Mouse (Mus musculus) heart, adult 2 months (tissue): ENCODE data around the gene Rab6b. TPM values are rescaled to one million over a fixed set of nuclear protein-coding genes. Genes with fewer than 3 reads are reported as not detected.

Experiments used
- DNase-seq, 2 experiments: peaks; one replicate each; pipeline ENCODE4 v3.0.0; 2021
- H3K27ac ChIP-seq: fragments of 200-600 bp; 2 replicates; pipeline ENCODE4 v1.8.1; 2022
- H3K27me3 ChIP-seq: fragments of 200-500 bp; 2 replicates; pipeline ENCODE4 v1.6.1; 2012; ENCODE audit warnings: mild to moderate bottlenecking, low read length, inconsistent platforms, mixed read lengths; ENCODE audit not compliant: control insufficient read depth, insufficient read depth
- H3K36me3 ChIP-seq: fragments of 200-500 bp; 2 replicates; pipeline ENCODE4 v1.6.1; 2012; ENCODE audit warnings: low read length, inconsistent platforms; ENCODE audit not compliant: control insufficient read depth, insufficient read depth
- H3K4me1 ChIP-seq: fragments of 200-500 bp; 2 replicates; pipeline ENCODE4 v1.6.1; 2011; ENCODE audit warnings: low read length; ENCODE audit not compliant: control insufficient read depth, insufficient read depth
- H3K4me3 ChIP-seq: fragments of 200-600 bp; 2 replicates; pipeline ENCODE4 v1.8.1; 2022
- H3K79me2 ChIP-seq: fragments of 200-500 bp; replicated peaks from 2 replicates; pipeline ENCODE4 v1.6.1; 2012; ENCODE audit warnings: mild to moderate bottlenecking, inconsistent platforms, low read length, moderate library complexity, mixed read lengths; ENCODE audit not compliant: control insufficient read depth, insufficient read depth
- H3K9ac ChIP-seq: fragments of 200-500 bp; 2 replicates; pipeline ENCODE4 v1.6.1; 2012; ENCODE audit warnings: low read depth, mild to moderate bottlenecking, control low read depth, inconsistent platforms, low read length, mixed read lengths
- CTCF ChIP-seq: fragments of 200-600 bp; IDR thresholded peaks from 2 replicates; pipeline ENCODE4 v1.8.1; 2022; ENCODE audit warnings: antibody characterized with exemption, mild to moderate bottlenecking, moderate library complexity
- EP300 ChIP-seq: fragments of 200-500 bp; IDR thresholded peaks from 2 replicates; pipeline ENCODE4 v1.6.1; 2011; ENCODE audit warnings: low read depth, low read length, control low read depth; ENCODE audit not compliant: insufficient read depth
- POLR2A ChIP-seq: fragments of 200-500 bp; IDR thresholded peaks from 2 replicates; pipeline ENCODE4 v1.6.1; 2011; ENCODE audit warnings: mild to moderate bottlenecking, low read depth, low read length, control low read depth; ENCODE audit not compliant: insufficient read depth
- WGBS: fragments of 180-500 bp; shearing (Covaris S2); methylation state at CpG from one replicate; pipeline ENCODE4 v1.1.7; 2018; 5-methylcytosine and 5-hydroxymethylcytosine counted together
- intact Hi-C: fragments of 180-260 bp; cut with DNase I; formaldehyde crosslinking; loops from one replicate; pipeline ENCODE4 v1.15.1; 2025
- polyA plus RNA-seq: library from polyadenylated mRNA; depleted of rRNA; stranded (reverse); fragments of >200 nt; gene quantifications from 2 replicates; pipeline ENCODE4 v1.2.3, GENCODE M21; 2012
- total RNA-seq, 2 experiments: library from RNA; stranded (reverse); gene quantifications; 2 replicates each; pipeline ENCODE4 v1.2.3; 2021

Gene Rab6b
- total and polyA plus RNA-seq, 3 experiments: 0.76 to 1.6 (median 1.4) TPM

DNA sequence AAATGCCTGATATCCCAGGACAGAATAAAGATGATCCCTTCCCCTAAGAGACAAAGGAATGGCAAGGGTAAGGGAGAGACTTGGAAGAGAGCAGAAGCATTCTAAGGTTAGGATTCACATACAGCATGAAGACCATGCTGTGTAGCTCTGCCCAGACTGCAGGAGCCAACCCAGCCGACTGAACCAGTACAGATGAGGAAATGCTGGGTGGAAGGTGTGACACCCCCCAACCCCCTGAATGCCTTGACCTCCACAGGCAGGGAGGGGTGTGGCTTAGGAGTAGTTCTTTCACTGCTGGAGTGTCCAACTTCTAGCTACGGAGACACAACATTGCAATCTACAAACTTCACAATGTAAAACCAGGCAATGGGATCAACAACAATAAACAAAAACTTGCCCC, 1.7 kb upstream of the Rab6b start:
- H3K27me3 ChIP-seq: no peaks in the 10 kb centered on the region; the same call in 1 of the 2 replicates
- WGBS: 63% methylated on average over 2 of the region's 2 CpGs
- H3K79me2 ChIP-seq: no peaks in the 10 kb centered on the region
- no peak overlapping the region for H3K4me3 ChIP-seq
- no peak overlapping the region for H3K27ac ChIP-seq
- DNase-seq: no peak
- no peak overlapping the region for H3K9ac ChIP-seq
- H3K36me3 ChIP-seq: no peaks in the 10 kb centered on the region
- no peak for TF ChIP-seq EP300
- no peak for TF ChIP-seq CTCF
- TF ChIP-seq POLR2A: no peak
- intact Hi-C loops: no loop called here
- peaks cover 7% of the 10 kb centered on the region for H3K4me1 ChIP-seq

DNA sequence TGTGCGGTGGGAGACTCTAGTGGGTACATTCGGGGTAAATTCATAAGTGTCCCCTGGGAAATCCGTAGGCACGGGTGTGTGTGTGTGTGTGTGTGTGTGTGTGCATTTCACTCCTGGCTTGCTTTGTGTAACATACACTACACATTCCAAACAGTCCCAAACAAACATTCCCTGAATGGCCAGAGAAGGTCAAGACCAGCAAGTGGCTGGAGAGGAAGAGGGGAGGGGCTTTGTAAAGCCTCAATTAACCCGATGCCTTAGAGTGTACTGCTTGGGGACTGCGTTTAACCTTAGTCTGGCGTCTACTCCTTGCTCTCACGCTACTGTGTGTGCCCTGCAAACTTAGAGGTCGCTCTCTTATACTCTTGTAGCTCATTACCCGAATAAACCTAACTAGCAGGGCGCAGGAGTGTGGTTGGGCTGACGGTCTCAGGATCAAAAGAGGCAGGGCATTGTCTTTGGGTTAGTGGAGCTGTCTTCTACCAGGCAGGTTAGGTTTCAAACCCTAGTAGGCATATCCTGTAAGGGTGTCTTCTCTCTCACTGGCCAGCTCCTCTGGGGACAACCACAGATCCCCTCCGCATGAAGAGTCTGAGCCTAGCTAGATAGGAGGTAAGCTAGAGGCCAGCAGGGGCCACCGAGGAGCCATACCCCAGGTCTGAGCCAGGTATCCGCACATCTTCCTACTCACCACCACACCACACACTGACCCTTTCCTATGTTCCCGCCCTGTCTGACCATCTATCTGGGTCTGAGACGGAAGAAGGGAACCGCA, 673 bp upstream of the Rab6b start:
- Histone ChIP-seq H3K79me2 (no peaks in the 10 kb centered on the region), H3K36me3 (no peaks in the 10 kb centered on the region), H3K9ac (peak overlapping the region; percentile 95), H3K4me1 (peaks cover 7% of the 10 kb centered on the region), H3K27ac (no peak overlapping the region), H3K4me3 (peak overlapping the region; percentile 50; the same call in 1 of the 2 replicates), H3K27me3 (no peaks in the 10 kb centered on the region; the same call in 1 of the 2 replicates)
- no peak for TF ChIP-seq EP300
- TF ChIP-seq POLR2A: no peak
- no peak for TF ChIP-seq CTCF
- intact Hi-C loops: no loop called here
- DNase-seq: no peak
- 22% methylated on average over 18 of the region's 18 CpGs for WGBS

DNA sequence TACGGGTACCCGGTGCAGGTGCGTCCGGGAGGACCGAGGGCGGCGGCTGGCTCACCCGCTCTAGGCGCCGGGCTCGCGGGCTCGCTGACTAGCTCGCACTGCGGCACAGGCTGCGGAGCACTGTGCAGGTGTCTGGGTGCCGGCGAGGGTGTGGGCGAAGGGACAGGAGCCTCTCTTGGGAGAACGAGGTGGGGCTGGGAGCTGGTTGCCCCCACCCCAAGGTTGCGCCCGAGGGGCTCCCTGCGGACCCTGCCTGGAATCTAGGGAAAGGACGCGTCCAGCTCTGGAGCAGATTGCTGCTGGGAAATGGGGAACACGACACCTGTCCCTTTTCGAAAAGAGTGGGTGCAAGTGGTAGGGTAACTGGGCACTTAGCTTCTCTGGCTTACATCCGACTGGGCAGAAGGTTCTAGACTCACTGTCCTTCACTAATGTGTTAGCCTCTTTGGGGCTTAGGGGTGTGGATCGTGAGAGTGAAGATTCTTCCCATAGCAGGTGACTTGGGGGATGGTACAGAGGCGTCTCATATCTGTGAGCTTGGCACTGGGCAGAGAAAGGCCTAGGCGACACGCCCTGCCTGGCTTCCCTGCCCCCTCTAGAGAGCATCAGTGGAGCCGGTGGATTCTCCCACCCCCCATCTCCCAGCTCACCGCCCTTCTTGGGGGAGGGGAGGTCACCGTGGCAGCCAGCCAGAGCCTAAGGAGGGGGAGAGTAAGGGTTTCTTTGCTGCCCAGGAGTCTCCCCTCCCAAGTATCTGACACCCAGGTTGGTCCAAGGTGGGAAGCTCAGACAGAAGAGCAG, 1.1 kb downstream of the Rab6b start:
- peak overlapping the region; percentile 50; the same call in 1 of the 2 replicates for H3K4me3 ChIP-seq
- intact Hi-C loops: no loop called here
- peaks cover 7% of the 10 kb centered on the region for H3K4me1 ChIP-seq
- H3K79me2 ChIP-seq: no peaks in the 10 kb centered on the region
- DNase-seq: no peak
- H3K9ac ChIP-seq: peak overlapping the region; percentile 95
- no peaks in the 10 kb centered on the region; the same call in 1 of the 2 replicates for H3K27me3 ChIP-seq
- 8% methylated on average over 34 of the region's 35 CpGs for WGBS
- no peak for TF ChIP-seq CTCF
- TF ChIP-seq EP300: no peak
- no peak for TF ChIP-seq POLR2A
- no peak overlapping the region for H3K27ac ChIP-seq
- no peaks in the 10 kb centered on the region for H3K36me3 ChIP-seq

DNA sequence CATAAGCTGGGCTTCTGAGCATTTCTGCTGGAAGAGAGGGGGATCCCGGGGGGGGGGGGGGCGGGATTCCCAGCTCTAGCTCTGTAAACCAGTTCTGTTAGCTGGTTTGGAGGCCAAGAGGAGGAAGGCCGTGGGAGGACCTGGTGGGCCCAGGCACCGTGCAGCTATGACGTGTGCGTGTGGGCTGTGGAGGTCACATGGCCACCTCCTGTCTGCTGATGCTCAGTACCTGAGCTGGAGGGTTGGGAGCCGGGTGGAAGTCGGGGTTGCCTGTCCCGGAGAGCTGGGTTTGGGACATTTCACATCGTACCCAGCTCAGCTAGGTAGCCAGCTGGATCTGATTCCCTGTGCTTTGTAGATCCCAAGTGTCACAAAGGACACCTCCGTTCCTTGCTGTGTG, 1.8 kb downstream of the Rab6b start:
- DNase-seq: no peak
- TF ChIP-seq EP300 (no peak), CTCF (no peak), POLR2A (no peak)
- H3K9ac ChIP-seq: no peak overlapping the region
- H3K36me3 ChIP-seq: no peaks in the 10 kb centered on the region
- H3K4me1 ChIP-seq: peaks cover 7% of the 10 kb centered on the region
- 73% methylated on average over 10 of the region's 11 CpGs for WGBS
- no peaks in the 10 kb centered on the region; the same call in 1 of the 2 replicates for H3K27me3 ChIP-seq
- no peak overlapping the region for H3K27ac ChIP-seq
- intact Hi-C loops: no loop called here
- no peak overlapping the region for H3K4me3 ChIP-seq
- no peaks in the 10 kb centered on the region for H3K79me2 ChIP-seq

DNA sequence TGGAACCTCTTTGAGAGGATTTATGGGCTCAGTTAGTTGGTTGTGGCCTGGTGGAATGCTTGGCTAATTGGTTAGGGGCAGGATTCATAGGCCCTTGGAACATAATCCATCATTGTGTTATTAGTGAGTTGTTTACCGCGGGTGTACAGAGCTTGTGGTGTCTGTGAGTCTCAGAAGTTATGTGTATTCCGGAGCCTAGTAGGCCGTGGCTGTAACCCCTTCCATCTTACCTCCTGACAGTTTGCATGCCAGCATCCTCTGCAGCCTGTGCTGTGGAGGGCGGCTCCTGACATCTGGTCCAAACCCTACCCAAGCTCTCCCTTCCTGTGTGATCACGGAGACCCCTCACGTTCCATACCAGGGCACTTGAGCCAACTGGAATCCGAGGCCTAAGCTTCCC, 2.7 kb downstream of the Rab6b start:
- no peaks in the 10 kb centered on the region for H3K79me2 ChIP-seq
- no peak overlapping the region for H3K27ac ChIP-seq
- WGBS: 92% methylated on average over 8 of the region's 8 CpGs
- TF ChIP-seq EP300 (no peak), CTCF (no peak), POLR2A (no peak)
- no peaks in the 10 kb centered on the region; the same call in 1 of the 2 replicates for H3K27me3 ChIP-seq
- H3K36me3 ChIP-seq: no peaks in the 10 kb centered on the region
- intact Hi-C loops: no loop called here
- DNase-seq: no peak
- peaks cover 7% of the 10 kb centered on the region for H3K4me1 ChIP-seq
- no peak overlapping the region for H3K9ac ChIP-seq
- H3K4me3 ChIP-seq: no peak overlapping the region
